Mouse (Mus musculus): ENCODE data around the gene Tenm4.

- TF ChIP-seq CTCF (IDR thresholded peaks at IDR 0.05 in 2 of 3, conservative IDR thresholded peaks at IDR 0.05 in 1 of 3; ENCODE audit: control insufficient read depth in 1 of 3, insufficient read depth in 1 of 3, low read depth in 2 of 3, low read length in 3 of 3, poor library complexity in 1 of 3, severe bottlenecking in 1 of 3) = no peak
- peak; percentile 45; the same call in 1 of the 2 replicates for TF ChIP-seq TCF12 (IDR thresholded peaks at IDR 0.05; ENCODE audit: low read depth, low read length)
- TF ChIP-seq POLR2AphosphoS5 (IDR thresholded peaks at IDR 0.05; ENCODE audit: borderline replicate concordance, low read depth, low read length) = no peak
- TF ChIP-seq POLR2A (IDR thresholded peaks at IDR 0.05; ENCODE audit: control insufficient read depth in 1 of 2, insufficient read depth in 1 of 2, low read depth in 1 of 2, low read length in 2 of 2, poor library complexity in 1 of 2) = no peak
- TF ChIP-seq MAX (IDR thresholded peaks at IDR 0.05; ENCODE audit: low read length) = no peak
- peak; percentile 42 to 55; a peak in 3 of 4 replicates for TF ChIP-seq EP300 (IDR thresholded peaks at IDR 0.05; ENCODE audit: low read depth in 1 of 2, low read length in 2 of 2)
- no peak for TF ChIP-seq ZC3H11A (IDR thresholded peaks at IDR 0.05; ENCODE audit: low read depth, low read length)
- TF ChIP-seq USF2 (IDR thresholded peaks at IDR 0.05; ENCODE audit: borderline replicate concordance in 1 of 2, insufficient read depth in 1 of 2, low read depth in 1 of 2, low read length in 2 of 2) = no peak
- no peak for TF ChIP-seq BHLHE40 (IDR thresholded peaks at IDR 0.05; ENCODE audit: borderline replicate concordance, low read depth, low read length)
- TF ChIP-seq CHD1 (IDR thresholded peaks at IDR 0.05; ENCODE audit: low read depth, low read length) = no peak
- TF ChIP-seq MEF2A (IDR thresholded peaks at IDR 0.05; ENCODE audit: extremely low read depth, insufficient replicate concordance, low read depth, low read length, poor library complexity, severe bottlenecking) = no peak
These were observed 655.1 kb downstream of the Tenm4 start for GRCm38 (mm10) chr7:96826101-96826500.
